Mouse (Mus musculus) megakaryocyte, adult 5-6 weeks (primary cell): Measurements from ENCODE around the gene H2-K1. TPM values are rescaled to one million over a fixed set of nuclear protein-coding genes. Genes with fewer than 3 reads are reported as not detected.

ENCODE experiments used
- ATAC-seq: 2 replicates; pipeline ENCODE4 v1.8.0; 2016; ENCODE audit warnings: mild to moderate bottlenecking, inconsistent platforms; ENCODE audit not compliant: poor library complexity, severe bottlenecking
- total RNA-seq, 2 experiments: library from RNA; stranded (forward) in 1 of 2; stranded (reverse) in 1 of 2; fragments of 153-499, 151-499 nt in 1 of 2; fragments of 221-1000, 200-1000 nt in 1 of 2; gene quantifications; 2 replicates each; pipeline versions ENCODE4 v1.2.3 to v1.2.4; 2015 to 2017

The H2-K1 gene
- total RNA-seq (2015): 868 and 887 TPM in 2 replicates
- total RNA-seq (2017): 668 and 686 TPM in 2 replicates

DNA sequence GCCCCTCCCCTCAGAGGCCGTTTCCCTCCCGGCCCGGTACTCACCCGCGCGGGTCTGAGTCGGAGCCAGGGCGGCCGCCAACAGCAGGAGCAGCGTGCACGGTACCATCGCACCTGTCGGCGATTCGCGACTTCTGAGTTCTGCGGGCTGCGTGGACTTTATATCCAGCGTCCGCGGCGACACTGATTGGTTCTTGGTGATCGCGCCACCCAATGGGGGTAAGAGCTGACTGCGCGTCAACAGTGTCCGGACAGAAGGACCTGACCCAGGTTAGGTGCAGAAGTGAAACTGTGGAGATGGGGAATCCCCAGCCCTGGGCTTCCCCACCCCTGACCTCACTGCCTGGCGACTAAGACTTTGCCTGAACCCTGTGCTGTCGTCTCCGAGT lies at the start of gene H2-K1:
TSS of gene H2-K1 (minus strand) at position 198 of the 388 bp plus-strand sequence.
- ATAC-seq: peak; percentile 96

DNA sequence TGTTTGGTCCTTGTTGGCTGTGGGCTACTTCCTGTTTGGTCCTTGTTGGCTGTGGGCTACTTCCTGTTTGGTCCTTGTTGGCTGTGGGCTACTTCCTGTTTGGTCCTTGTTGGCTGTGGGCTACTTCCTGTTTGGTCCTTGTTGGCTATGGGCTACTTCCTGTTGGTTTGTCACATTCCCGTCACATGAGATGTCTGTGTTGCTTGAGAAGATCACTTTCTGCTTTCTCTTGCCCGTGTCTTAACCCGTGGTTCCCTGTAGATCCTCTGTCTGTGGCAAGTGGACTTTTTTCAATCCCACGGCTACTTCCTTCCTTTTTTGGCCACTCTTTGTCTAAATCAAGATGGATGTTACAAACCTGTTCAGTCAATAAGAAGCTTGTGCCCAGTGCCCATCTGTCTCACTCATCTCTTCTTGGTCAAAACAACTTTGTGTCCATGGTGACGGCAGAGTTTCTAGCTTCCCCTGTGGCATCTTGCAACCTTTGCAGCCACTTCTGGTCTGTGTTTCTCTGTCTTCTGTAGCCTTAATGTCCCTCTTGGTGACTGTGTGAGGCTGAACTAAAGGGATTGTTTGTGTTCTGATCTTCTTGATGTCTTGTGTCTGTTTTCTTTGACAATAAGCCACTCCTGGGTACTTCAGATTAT lies 47.4 kb upstream of the H2-K1 start:
- peak; percentile 85 for ATAC-seq

DNA sequence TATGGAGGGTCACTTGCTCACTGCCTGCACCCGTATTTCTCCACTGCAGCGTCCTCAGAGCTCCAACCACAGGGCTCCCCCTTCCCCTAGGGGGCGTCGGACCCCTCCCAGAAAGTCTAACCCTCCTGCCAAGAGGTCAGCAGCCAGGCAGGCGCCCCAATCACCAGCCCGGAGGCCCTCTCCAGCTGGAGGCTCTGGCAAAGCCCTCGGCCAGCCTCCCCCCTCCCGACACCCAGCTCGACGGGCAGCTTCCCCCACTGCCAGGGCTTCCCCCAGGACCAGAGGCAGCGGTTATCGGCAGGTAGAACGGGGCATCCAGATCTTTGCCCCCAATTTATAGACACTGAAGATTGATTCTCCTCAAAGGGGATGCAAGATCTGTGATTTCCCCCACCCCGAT lies 45.8 kb upstream of the H2-K1 start:
- ATAC-seq: no peak

DNA sequence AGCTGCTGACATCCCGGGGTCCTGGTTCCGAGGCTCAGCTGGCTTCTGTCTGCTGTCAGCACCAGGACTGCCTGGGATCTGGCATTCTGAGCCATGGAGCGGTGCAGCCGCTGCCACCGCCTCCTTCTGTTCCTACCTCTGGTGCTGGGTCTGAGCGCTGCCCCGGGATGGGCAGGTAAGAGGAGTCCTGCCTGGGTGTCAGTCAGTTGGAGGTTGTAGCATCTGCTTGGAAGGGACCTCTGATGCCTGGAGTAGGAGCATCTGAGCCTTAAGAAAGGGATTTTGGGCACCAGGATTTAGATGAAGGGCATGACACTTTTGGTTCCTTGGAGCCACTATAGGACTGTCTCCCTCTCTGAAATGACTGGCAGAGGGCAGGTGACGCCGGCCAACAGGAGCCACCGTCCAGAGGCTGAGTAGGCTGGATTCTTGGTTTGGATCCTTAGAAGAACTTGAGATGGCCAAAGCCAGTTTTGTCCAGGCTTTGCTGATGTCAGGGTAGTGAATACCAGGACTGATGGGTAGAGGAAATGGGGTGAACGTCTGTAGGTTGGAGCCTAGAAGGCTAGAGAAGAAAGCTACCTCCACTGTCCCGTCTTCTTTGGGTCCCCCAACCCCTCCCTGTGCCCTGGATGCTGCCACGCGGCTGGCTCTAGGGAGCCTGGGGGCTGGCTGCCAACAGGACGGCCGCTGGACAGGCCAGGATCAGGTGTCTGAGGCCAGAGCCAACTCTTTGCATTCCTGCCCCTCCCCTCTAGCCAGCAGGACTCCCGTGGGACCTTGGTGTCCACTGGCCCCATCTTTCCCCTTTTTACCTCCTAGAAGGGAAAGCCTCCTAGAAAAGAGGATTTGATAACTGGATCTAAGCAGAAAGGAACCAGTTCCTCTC lies 39.7 kb upstream of the H2-K1 start:
- peak; percentile 19; the same call in 1 of the 2 replicates for ATAC-seq

DNA sequence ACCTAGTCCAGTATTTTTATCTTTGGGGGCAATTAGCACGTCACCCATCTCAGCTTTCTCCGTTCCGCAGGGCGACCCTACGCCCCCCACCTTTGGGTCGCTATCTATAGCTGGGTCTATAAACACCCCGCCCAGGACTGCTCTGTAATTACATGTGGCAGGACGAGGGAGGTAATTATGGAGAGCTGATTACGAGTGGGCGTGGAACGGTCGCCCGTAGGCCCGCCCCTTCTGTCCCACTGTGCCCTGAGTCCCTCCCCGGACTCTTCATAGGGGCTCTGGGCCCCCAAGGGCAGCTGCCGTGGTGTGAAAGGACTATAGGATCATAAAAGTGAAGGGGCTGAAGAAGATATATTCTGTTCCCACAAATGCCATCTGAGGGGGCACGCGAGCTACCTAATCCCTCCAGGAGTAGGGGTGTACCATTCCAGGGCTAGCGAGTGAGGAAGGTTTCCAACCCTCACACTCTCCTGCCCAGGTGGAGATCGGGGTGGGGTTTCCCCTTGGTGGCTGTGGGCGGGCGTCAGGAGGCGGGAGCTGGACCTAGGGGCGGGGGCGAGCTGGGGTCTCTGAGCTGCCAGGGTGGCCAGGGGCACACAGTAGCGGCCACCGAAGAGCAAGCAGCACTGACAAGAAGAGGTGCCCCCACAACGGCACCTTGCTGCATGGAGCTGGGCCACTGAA lies 38.9 kb upstream of the H2-K1 start, which contains the start of gene Col11a2:
TSS of gene Col11a2 (plus strand) at position 560 of the 684 bp plus-strand sequence.
- ATAC-seq: no peak

DNA sequence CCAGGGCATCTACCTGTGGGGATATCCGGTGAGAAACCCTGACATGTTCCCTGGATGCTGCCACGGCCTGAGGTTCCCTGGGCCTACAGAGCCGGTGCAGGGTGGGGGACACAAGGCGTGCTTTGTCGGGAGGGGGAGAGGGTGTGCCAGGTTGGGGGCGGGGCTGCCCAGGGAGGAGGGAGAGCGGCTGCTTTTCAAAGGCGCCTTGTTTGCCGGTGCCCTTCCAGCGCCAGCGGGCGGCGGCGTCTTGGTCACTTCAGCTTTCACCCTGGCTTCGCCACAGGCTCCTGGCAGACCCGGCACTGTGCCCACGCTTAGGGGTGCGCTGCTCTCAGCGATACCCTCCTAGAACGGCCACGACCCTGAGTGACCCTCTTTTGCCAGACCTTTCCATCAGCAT lies 38.3 kb upstream of the H2-K1 start:
- no peak for ATAC-seq

DNA sequence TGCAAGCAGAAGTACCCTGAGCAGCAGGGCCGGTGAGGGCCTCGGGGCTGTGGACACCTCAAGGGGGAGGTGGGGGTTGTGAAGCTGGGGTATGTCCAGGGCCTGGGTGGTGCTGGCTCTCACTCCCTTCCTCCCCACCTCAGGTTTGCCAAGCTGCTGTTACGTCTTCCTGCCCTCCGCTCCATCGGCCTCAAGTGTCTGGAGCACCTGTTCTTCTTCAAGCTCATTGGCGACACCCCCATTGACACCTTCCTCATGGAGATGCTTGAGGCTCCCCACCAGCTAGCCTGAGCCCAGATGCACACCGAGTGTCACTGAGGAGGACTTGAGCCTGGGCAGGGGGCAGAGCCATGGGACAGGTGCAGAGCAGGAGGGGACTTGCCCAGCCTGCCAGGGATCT lies 37.1 kb upstream of the H2-K1 start:
- ATAC-seq: no peak

DNA sequence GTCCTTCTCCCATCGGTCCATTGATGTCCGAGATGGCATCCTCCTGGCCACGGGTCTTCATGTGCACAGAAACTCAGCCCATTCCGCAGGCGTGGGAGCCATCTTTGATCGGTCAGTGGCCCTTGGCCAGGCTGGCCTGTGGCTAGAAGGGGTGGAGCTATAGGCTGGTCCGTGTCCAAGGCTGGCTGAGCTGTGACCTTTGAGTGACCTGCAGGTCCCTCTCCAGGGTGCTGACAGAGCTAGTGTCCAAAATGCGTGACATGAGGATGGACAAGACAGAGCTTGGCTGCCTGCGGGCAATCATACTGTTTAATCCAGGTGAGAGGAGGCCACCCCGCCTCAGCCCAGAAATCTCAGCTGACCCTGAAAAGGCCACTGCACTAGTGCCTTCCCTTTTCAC lies 36.5 kb upstream of the H2-K1 start:
- ATAC-seq: no peak

DNA sequence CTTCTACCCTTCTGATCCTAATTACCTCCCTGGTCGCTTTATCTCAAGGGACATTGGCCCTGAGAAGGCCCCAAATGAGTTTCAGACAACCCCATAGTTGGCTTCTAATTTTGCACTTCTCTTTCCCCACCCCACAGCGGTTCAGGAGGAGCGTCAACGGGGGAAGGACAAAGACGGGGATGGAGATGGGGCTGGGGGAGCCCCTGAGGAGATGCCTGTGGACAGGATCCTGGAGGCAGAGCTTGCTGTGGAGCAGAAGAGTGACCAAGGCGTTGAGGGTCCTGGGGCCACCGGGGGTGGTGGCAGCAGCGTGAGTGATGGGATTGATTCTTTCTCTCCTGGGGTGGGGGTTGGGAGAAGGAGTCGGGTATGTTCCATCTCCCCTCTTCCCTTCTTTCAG lies 35.4 kb upstream of the H2-K1 start:
- ATAC-seq: no peak

DNA sequence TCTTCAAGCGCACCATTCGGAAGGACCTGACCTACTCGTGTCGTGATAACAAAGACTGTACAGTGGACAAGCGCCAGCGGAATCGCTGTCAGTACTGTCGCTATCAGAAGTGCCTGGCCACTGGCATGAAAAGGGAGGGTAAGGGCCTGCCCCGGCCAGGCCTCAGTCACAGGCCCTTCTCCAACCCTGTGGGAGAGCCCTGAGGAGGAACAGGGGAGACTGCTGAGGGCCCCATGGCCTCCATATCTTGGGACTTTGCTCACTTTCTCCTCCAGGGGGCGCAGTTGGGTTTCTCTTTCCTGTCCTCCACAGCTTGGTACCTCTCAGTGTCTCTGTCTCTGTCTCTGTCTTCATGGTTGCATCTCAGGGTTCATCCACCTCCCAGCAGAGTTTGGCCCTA lies 33.9 kb upstream of the H2-K1 start:
- 0 out of 2 replicates have a peak, but pooled peaks have one; percentile 16 for ATAC-seq

DNA sequence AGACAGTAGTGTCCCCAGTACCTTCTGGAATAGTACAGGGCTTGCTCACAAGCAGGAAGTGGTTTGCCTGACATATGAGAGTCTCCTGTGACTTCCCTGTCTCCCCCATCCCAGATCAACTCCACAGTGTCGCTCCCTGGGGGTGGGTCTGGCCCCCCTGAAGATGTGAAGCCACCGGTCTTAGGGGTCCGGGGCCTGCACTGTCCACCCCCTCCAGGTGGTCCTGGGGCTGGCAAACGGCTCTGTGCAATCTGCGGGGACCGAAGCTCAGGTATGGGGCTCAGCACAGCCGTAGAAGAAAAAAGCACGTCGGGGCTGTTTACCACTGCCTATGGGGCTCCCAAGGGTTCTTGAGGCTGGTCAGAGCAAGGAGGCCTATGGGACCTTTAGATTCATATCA lies 33.3 kb upstream of the H2-K1 start:
- ATAC-seq: no peak

DNA sequence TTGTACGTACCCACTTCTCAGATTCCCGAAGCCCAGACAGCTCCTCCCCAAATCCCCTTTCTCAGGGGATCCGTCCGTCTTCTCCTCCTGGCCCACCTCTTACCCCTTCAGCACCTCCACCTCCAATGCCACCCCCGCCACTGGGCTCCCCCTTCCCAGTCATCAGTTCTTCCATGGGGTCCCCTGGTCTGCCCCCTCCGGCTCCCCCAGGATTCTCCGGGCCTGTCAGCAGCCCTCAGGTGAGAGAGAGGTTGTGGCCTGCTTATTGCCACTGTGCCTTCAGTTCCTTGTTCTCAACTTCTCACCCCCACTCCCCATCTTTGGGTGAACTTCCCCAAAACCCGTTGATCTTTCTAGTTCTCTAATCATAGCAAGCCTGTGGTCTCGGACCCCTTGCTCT lies 32.7 kb upstream of the H2-K1 start:
- peak; percentile 33 for ATAC-seq

DNA sequence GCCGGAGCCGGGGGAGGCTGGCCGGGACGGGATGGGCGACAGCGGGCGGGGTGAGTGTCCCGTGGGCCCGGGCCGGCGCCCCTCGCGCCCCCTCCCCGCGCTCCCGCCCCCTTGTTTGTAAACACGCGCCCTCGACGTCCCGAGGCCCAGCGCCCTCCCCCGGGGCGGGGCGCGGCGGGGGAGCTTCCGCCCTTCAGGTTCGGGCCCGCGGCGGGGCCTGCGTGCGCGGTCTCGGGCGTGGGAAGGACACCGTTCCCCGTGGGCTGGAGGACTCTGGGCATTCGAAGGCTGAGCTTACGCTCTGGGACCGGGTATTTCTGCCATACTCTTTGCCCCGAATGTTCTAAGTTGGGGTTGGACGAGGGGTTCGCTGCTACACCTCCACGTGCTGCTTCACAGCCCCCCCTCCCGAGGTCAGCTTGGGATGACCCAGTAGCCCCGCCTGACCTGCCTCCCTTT lies 32.1 kb upstream of the H2-K1 start:
- ATAC-seq: peak; percentile 20

DNA sequence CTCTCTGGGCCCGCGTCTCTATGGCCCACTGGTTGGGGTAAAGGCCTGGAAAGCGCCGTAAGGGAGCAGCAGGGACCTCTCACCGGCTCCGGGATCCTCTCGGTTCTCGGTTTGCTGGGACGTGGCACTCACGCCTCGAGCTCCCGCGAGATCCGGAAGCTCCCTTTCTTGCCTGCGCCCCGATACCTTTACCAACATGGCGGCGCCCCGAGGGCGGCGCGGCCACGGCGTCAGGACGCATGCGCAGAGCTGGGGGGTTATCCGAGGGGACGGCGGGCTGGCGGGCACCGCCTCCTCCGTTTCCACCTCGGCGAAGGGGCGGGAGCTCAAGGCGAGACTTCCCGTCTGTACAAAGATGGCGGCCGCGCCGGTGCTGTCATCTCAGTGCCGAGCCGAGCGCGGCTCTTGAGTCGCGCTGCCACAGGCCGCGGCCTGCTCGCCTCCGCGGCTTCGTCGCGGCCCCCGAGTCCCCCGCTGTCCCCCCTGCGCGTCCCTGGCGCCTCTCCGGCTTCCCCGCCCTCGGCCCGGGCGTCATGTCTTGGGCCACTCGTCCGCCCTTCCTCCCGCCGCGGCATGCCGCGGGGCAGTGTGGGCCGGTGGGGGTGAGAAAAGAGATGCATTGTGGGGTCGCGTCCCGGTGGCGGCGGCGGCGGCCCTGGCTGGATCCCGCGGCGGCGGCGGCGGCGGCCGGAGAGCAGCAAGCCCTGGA lies 31.5 kb upstream of the H2-K1 start, which contains the start of the genes Slc39a7 and Rxrb:
TSS of gene Slc39a7 (minus strand) at position 218 of the 709 bp plus-strand sequence.
TSS of gene Rxrb (plus strand) at position 348 of the 709 bp plus-strand sequence.
- peak; percentile 62 for ATAC-seq

DNA sequence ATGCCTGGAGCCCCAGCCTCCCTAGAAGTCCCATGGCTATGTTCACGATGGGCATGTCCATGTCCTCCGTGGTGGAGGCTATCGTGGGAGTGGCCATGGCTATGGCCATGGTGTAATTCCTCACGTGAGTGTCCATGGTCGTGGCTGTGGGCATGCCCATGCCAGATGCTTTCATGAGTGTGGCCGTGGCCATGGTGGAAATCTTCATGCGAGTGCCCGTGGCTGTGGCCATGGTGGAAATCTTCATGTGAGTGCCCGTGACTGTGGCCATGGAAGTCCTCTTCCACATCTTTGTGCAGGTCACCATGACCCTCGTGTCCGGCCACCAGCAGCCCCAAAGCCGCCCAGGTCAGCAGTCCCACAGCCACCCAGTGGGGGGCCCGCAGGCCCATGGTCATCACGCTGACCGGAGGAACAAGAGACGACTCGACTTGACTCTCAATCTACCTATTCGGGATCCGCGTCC lies 30.7 kb upstream of the H2-K1 start:
- no peak for ATAC-seq

DNA sequence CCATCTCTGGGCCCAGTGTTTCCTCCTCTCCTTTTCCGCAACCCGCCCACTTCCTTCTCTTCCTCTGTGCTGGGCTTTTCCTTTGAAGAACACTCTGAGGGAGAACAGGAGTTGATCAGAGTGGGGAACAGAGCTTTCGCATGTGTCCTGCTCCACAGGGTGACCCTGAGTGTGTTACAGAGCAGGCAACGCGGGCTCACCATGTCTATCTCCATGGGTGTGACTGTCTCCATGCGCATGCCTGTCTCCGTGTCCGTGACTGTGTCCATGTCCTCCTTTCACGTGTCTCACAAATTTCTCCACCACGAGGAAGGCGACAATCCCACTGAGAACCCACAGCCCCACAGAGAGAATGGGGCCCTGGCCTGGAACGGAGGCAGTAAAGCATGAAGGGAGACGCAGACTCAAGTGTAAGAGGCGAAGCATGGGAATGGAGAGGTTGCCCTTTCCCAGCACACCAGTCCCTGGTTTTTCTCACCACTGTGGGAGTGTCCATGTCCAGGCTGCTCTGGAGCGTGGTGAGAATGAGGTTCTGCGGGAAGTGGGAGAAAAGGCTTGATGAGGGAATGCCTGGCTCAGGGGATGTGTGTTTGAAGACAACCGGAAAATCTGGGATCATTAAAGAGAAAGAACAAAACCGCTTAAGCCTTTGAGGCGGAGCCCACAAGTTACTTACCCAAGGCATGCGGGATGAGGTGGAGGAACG lies 29.9 kb upstream of the H2-K1 start:
- ATAC-seq: no peak

DNA sequence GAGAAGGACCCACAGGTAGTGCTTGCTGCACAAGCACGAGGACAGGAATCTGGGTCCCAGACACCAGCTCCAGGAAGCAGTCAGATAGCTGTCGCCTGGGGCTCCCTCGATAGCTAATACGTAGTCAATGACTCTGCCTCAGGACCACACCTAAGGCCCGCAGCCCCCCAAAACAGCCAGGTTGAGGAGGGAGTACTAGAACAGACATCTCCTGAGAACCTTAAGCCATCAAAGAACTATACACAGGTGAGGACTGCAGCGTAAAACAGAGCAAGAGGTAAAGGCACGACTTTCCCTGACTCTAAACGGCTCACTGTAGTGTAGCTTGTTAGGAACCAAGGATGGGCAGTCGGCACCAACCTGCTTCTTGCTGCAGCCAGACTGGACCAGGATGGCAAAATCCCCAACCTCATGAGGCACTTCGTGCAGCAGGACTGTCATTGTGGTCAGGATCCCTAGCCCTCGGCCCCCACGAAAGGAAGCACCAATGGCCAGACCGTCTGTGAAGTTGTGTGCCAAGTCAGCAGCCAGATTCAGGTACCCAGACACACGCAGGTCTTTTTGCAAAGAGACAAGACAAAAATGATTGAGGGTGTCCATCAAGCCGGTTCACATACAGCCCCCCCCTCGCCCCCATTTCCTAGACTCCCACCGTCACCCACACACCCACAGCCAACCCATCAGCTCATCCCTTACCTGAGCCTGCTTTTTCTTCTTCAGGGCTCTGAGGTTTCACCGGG lies 29.2 kb upstream of the H2-K1 start:
- ATAC-seq: no peak

DNA sequence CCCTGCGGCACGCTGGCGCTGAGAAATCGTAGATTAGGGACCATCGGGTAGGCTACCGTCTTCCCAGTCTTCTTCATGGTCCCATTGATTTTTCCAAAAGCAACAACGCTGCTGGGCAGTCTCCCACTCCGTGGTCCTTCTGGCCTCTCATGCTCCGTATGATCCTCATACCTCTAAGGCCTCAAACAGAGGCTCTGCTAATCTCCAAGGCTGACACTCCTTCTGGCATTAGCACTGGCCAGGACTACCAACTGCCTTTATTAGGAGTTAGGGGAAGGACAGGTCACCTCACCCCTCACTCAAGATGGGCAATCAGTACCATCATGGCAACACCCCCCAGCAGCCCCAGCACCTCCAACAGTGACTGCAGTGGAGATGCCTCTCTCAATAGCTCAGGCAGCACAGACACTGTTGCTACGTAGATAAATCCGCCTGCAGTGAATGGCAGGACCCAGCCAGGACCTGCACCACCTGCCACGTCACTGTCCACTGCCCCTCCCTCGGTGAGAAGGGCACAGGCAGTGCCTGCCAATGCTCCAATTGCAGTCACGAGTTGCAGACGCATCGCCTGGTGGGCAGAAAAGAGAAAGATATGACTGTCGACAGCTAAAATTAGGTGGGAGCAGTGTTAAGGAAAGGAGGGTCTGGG lies 28.5 kb upstream of the H2-K1 start:
- ATAC-seq: no peak
